In genomic region chr5:135171688-135172220, GRCm38 (mm10) we compare ENCODE assay signal across 24 mouse cellular contexts.
"Had no signal": no experiment of that assay in that cellular context is flagged by ENCODE, and none has a peak within 500 bp of the region (broad histone marks: within the 10 kb centered on the region; RNA-seq: fewer than 3 reads in every experiment).

No protein-coding gene starts in this region.

- H3K27me3 ChIP-seq: limb, embryonic 15.5 days; megakaryocyte, embryonic 14.5 days; midbrain, embryonic 13.5 days; neural tube, embryonic 13.5 days; stomach, embryonic 15.5 days had no signal

- ATAC-seq: liver, postnatal 0 days; lung, postnatal 0 days; midbrain, embryonic 13.5 days; midbrain, embryonic 16.5 days had no signal

- DNase-seq: kidney, adult 2 months; kidney, postnatal 10 days; kidney, postnatal 36 days; layer of hippocampus, postnatal 36 days; liver, postnatal 0 days; lung, embryonic 14.5 days; retina, postnatal 1 day; right cerebral cortex, postnatal 25 days; spleen, adult 18-20 months; thymus, adult 2 months; thymus, postnatal 14 days; thymus, postnatal 4 days had no signal

- H3K4me3 ChIP-seq: limb, embryonic 15.5 days; megakaryocyte, embryonic 14.5 days; midbrain, embryonic 10.5 days; midbrain, embryonic 13.5 days; myocyte; neural tube, embryonic 13.5 days; stomach, embryonic 15.5 days had no signal

- H3K27ac ChIP-seq: limb, embryonic 15.5 days; liver, embryonic 14.5 days; macrophage; midbrain, embryonic 10.5 days; midbrain, embryonic 13.5 days; neural tube, embryonic 13.5 days; stomach, embryonic 15.5 days had no signal

- H3K4me2 ChIP-seq: limb, embryonic 15.5 days; liver, embryonic 11.5 days; lung, embryonic 14.5 days; midbrain, embryonic 13.5 days; neural tube, embryonic 13.5 days; stomach, embryonic 15.5 days had no signal

- H3K9ac ChIP-seq: limb, embryonic 15.5 days; liver, embryonic 14.5 days; liver, postnatal 0 days; lung, embryonic 14.5 days; midbrain, embryonic 13.5 days; neural tube, embryonic 13.5 days; stomach, embryonic 15.5 days had no signal

- H3K9me3 ChIP-seq: limb, embryonic 15.5 days; megakaryocyte, embryonic 14.5 days; midbrain, embryonic 10.5 days; midbrain, embryonic 13.5 days; neural tube, embryonic 13.5 days; stomach, embryonic 15.5 days had no signal
